Mouse (Mus musculus): ENCODE data around the gene Gm20388.
A peak's percentile ranks its signal among the peaks of the same experiment; 100 is the strongest.

Gm20388 gene

DNA sequence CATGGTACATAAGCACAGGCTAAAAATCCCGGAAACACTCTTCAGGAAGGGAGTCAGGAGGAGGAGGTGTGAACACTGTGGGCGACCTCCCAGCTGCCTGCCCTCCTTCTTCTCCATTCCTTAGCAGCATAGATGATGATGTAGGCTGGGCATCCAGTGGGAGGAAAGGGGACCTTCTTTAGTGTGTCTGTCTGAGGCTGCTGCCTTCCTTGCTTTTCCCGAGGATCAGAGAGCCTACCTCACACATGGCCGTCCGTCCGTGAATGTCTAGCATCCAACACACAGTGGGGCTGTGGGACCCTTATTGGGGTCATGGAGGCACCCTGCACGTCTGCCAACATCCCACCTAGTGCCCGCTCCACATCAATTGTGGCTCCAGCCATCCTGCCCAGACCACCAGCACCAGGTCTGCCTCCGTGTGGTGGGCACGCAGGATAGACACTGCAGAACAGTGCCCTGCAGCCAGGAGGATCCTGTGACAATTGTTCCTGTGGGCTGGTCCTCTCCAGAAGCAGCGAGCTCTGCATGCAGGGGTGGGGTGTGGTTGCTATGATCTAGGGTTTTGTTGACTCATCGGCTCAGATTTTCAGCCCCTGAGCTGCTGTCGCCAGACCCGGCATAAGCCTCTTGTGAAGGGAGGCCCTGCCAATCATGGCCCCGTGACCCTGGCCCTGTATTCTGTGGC is 2174.2 kb downstream of the Gm20388 start:
- DNase-seq = no peak

DNA sequence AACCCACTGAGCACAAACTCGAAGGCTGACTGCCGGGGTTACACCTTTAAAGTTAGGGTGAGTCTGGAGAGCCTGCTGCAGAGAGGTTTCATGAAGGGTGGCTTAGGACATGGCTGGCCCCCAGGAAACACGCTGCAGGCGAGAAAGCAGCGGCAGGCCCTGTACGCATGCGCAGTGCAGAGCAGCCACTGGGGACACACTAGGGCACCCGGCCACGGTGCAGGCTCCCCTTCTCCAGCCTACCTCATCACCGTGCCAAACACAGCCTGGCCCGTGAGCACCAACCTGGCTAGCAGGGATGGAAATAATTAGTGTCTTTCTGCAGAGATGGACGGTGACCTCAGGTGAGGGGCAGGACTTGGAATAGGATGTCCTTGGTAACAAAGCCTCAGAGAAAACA is 2175.4 kb downstream of the Gm20388 start:
- no peak for DNase-seq

DNA sequence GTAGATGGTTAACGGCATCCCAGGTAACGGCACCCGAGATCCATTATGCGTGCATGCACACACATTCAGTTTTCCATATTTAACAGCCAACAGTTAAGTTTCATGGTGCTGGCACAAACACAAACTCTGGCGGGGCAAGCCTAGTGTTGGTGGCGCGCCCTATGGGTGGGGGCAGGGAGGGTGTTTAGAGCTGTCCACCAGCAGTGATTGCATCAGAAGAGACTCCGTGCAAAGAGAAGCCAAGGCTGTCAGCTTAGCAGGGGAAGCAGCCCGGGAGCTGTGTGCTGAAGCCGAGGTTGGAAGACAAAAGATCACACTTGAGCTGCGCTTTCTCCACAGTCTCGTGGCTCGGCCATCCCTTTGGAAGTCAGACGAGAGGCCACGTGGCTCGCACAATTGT is 2178.0 kb downstream of the Gm20388 start:
- DNase-seq = no peak

DNA sequence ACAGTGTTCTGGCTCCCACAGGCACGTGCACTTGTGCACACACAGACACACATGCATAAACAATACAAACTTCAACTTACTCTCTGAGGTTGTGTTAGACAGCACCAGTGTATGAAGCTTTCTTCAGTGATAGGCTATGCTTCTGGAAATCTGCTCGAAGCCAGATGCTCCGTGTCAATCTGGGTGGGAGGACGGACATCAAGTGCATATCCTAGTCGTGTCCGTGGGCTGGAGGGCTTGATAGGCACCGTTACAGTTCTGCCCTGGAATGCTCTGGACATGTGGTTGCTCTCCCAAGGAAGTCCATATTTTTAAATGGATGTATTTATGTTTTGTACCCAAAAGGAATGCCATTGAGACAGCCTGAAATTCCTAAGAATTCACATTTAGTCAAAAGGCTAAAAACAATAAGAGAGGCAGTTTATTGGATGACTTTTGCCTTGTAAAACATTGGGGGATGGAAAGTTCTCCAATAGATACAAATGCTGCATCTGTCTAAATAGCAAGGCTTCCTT is 2178.6 kb downstream of the Gm20388 start:
- no peak for DNase-seq

DNA sequence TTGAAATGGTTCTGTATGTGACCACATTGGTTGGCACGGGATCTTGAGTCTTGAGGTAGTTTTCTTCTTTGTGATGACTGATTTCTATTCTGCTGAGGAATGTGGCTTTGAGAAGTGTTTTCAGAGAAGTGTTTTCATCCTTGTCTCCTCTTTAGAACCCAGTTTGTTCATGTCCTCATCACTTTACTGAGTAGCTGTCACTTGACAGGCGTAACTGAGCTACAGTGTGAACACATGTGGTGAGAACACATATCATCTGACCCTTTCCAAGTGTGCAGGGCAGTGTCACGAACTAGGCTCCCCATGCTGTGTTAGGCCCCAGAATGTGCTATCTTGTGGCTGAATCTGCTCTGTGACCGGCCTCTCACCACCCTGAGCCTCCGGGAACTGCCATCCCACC is 2181.8 kb downstream of the Gm20388 start:
- no peak for DNase-seq

DNA sequence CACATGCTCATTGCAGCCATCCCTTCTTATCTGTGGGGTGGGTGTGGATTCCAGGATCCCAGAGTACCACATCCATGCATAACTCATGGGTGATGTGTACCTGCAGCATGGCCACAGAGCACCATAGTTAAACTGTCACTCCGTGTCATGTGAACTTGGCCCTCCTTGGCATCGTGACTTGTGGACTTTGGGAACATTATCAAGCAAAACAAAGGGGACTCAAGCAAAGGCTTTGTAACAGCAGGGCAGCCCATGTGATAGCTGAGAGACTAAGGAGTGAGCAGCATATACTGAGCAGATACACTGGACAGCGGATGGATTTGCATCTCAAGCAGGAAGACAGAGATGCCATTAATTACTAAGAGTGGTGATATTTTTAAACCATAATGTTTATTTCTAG is 2188.1 kb downstream of the Gm20388 start:
- no peak for DNase-seq

DNA sequence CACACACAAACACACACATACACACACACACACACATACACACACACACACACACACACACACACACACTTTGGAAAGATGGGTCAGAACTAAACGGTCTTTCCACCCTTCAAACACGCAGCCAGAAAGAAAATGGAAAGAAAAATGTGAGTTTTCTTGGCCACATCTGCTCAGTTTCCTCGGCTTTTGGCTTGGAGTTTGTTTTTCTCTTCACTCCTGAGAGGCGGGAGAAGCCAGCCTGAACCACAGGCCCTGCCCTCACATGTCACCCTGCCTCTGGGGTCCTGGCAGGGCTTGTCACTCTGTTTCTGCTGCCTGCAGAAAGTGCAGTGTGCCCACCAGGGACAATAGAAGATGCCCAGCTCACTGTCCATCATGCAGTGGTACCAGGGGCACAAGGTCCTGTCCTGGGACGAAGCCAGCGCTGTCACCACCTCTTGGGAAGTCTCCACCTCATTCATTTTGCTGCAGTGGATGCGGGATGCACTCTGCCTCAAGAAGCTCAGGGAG is 2189.1 kb downstream of the Gm20388 start:
- DNase-seq = no peak

DNA sequence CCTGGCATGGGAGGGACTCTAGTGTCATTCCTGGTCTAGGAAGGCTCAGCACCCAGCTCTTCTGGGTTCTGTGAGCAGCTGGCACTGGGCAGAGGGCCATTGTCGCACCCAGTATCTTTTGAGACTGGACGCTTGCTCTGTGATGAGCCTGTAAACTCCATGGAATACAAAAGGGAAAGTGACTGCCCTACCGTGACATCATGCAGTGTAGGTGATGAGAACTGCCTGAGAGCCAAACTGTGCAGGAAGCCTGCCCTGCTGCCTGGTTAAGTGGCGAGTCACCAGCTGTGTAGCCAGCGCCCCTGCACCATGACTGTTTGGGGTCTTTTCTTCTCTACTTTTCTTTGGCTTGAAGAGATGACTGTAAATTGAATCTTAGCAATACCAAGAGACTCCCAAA is 2191.2 kb downstream of the Gm20388 start:
- DNase-seq = no peak

DNA sequence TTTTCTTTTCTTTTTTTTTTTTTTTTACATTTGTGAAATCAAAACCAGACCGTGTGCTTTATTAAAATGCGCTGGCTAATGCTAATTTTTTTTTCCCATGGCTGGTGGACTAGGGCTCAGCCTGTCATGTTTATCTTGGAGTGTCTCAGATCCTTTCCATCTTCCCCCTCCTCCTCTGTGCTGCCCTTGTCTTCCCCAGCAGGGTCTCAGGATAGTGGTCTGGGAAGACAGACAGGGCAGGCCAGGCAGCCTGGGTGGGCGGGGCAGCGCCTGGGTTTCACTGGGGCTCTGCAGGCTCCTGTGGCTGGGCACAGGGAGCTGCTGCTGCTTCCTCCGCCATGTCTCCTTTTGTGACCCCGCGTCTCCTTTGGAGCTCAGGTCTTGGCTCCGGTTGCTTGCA is 2191.6 kb downstream of the Gm20388 start:
- peak; percentile 63 for DNase-seq

DNA sequence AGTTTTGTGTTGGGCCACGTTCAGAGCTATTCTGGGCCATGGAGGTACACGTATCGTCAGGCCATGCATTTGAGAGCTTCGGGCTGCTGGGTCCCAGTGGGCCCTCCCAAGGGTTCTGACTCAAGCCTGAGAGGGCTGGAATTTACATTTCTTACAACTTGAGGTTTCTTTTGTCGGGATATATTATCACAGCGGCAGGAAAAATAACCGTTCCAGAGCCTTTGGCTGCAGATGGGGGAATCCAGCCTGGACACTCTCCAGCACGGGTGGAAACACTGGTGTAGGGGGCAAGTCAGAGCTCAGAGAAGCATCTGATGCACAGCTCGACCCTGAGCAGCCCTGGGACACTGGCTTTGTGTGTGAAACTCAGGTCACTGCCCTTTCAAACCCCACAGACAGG is 2192.6 kb downstream of the Gm20388 start:
- no peak for DNase-seq

DNA sequence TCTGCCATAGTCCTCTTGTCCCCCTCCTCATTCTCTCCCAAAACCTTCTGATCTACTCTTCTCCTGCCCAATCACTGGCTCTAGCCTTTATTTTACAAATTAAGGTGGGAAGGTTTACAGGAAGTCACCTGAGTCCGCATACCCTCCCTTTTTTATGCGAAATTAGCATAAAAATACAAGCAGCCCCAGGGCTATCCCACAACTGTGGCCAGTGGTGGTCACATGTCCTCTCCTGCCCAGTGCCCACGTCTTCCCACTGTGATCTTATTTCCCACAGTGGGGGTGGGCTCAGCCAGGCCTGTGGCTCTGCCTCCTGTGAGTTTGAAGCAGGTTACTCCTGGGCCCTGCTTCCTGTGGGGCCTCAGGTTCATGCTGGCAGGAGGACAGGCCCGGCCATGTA is 2194.0 kb downstream of the Gm20388 start:
- no peak for DNase-seq

DNA sequence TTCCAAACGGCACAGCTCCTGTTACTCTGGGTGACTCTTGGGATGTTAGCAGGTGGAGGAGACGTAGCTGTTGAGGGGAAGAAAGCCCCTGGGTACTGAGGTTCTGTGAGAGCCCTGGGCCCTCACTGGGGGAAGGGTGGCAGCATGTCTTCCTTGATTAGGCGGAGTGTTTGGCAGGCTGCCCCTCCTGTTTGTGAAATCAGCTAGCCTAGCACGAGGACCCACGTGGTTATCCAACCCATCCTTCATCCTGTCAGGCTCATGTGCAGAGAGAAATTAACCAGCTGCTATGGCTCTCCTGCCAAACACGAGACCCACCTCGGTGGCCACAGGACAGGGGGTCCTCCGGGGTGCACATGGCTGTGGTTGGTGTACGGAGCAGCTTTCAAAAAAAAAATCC is 2195.6 kb downstream of the Gm20388 start:
- peak; percentile 50 for DNase-seq

DNA sequence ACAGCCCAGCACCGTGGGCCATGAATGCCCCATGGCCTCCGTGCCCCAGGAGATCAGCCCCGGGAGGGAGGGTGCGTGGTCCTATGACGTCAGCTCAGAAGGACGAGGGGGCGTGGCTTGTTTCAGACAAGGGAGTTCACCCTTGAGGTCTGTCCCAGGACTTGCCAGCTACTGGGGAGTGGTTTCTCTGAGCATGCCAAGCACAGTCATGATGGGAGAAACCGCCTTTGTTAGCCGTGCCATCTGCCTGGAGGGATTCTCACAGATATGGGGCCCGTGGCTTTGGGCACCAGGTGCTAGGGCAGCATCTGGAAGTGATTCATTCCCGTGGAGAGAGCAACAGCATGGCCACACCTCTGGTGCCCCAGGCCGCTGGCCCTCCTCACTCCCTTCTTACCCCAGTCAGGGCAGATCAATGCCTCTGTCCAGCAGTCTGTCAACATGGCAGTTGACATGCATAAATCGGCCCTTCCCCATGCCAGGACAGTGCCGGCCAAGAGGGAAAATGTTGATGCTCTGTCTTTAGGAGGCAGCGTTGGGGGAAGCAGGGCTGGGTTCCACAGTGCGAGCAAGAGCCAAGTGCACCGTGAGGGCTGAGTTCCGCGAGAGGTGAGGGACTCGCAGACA is 2199.7 kb downstream of the Gm20388 start:
- DNase-seq = no peak

DNA sequence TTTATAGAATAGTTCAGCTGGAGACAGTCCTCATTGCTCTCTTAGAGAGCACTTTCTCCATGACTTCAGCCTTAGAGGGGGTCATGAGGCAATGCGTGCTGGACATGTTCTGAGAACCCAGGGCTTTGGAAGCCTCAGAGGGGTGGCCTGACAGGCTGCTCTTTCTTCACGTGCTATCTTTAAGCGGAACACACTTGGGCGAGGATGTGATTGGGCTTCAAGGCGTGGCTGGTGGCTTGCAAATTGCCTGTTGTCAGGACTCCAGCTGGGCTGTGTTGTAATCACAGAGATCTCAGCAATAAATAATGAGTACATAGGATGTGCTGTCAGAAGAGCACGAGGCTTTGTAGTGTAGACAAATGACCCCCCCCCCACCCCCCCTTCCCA is 2200.2 kb downstream of the Gm20388 start:
- DNase-seq = no peak

DNA sequence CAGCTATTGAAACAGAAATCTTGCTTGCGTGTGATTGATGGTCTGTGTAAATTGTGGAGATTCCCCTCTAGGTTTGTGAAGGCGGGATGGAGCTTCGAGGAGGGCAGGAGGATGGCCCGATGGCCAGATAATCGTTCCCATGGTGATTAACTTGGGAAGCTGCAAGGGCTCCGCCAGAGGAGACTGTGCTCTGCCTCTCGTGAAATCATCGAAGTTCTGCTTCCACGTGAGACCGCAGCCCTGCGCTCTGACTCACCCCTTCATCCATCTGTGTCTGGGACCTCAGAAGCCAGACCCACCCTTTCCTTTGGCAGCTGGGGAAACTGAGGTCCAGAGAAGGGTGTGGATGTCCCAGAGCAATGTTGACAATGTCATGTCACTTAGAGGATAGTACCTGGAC is 2201.1 kb downstream of the Gm20388 start:
- no peak for DNase-seq

DNA sequence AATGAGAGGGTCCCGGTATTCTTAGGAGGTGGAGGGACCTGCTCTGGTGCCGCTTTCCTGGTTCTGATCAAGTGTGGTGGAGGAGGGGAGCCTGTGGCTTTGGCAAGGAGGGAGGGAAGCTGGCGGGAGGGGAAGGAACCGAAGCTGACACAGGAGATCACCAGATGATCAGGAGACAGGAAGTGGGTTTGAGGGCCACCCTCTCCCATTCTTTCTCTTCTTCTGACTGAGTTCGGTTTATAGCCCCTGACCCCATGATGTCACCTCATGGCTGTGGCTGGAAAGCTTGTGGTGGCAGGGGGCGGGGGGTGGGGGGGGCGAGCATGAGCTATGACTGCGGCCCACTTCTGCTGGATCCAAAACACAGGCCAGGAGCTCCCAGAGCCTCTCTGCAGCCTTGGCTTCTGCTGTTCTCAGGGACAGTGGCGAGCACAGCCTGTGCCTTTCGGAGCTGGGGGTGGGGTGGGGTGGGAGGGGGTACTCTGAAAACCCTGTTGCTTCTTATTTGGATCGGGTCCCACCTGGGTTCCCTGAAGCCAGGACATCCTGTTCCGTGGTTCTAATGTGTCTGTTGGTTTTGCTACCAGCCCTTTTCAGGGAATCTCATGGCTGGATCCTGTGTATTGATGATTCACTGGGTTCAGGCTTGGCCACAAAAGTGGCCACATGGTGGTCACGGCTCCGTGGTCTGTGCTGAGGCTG is 2201.8 kb downstream of the Gm20388 start:
- DNase-seq = no peak

DNA sequence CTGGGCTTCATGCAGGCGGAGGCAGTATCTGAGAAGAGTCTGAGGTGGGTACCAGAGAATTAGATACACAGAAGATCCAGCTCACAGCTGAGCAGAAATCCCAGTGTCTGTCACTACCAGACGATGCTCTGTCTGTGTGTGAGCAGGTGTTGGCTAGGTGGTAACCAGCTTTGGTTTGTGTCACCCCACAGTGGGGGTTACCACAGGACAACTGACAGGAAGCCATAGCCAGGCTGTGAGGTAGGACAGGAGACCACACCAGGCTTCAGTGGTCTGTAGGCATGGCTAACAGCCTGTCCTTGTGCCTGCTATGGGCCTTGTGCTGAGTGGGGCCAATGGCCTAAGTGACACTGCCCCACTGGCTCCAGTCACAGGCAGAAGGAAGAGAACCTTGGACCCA is 2204.2 kb downstream of the Gm20388 start:
- no peak for DNase-seq

DNA sequence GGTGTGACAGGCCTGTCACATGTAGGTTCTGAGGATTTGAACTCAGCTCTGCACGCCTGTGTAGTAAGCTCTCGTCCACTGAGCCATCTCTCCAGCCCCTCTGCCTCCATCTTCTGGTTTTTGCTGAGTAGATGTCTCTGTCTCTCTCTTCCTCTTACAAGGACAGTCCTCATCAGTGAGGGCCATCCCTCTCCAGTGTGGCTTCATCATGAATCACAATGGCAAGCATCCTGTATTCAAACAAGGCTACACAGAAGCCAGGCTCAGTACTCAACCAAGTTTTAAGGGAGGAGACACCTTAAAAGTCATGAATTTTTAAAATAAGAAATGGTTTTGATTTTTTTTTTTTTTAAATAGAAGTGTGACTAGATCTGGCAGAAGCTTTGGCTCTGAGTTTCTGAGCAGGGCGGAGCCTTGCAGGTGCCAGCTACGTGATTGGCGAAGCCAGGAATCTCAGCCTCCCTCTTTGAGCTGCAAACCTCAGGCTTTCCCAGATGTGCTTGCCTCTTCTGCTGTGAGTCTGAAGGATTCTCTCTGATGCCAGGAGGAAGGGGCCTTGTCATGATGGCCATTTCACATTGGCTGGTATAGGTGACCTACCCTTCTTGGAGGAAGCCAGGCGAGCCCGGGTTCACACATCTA is 2206.2 kb downstream of the Gm20388 start:
- no peak for DNase-seq

DNA sequence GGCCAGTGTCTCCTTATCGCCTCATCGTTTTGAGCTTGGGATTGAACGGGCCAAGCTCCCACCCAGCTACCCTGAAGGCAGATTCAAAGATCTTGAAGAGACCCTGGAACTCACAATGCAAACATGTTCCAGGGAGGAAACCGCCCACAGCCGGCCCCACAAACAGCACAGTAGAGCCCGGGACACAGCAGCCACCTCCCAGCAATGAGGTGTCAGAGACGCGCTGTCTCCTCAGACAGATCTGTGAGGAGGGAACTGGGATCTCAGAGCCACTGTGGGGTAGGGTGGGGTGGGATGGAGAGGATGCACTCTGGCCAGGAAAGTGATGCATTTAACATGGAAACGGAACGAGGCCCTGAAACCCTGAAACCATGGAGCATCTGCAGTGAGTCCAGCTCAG is 2207.5 kb downstream of the Gm20388 start:
- no peak for DNase-seq

DNA sequence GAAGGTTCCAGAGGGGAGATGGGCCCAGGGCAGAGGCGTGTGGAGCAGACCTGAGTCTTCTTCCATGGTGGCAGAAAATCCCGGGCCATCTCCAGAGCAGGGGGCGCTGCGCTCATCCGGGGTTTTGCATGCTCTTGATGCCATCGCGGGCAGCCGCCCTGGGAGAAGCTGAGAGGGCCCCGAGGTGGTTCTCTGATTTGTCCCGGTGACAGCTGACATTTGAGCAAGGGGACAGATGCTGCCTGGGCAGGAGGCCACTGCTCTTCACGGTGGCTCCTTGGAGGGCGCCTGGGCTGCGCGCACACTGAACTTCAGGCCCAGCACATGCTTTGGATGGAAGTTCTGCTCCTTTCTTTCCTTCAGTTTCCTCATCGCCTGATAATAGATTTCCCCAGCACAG is 2207.9 kb downstream of the Gm20388 start:
- no peak for DNase-seq

DNA sequence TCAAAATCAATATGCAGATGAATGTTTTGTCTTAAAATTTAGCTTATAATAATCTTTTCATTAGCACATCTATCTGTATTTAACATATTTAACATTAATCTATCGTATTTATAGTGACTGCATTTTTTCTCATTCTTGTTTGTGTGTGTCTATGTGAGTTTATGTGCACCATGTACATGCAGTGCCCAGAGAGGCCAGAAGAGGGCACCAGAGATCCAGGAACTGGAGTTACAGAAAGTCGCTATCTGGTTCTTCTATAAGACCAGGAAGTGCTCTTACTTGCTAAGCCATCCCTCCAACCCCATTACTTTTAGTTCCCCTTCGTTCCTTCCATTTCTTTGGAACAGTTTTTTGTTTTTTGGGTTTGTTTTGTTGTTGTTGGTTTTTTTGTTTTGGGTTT is 2213.7 kb downstream of the Gm20388 start:
- DNase-seq = no peak

DNA sequence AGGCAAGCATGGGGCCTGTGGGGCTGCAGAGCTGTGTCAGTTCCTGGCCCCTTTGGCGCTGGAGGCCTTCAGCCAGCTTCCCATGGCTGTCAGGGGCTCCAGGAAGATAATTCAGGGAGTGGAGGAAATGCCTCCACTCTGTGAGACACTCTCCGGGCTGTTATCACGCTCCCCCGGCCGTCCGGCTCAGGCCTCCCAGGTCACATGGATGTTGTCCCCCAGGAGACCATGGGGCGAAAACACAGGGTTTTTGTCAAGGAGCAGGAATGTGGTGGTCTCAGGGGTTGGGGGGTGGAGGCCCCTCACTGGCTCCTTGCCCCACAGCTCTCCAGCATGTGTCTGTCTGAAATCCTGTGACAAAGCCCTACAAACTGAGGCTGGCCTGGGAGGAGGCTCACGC is 2216.0 kb downstream of the Gm20388 start:
- DNase-seq = no peak

DNA sequence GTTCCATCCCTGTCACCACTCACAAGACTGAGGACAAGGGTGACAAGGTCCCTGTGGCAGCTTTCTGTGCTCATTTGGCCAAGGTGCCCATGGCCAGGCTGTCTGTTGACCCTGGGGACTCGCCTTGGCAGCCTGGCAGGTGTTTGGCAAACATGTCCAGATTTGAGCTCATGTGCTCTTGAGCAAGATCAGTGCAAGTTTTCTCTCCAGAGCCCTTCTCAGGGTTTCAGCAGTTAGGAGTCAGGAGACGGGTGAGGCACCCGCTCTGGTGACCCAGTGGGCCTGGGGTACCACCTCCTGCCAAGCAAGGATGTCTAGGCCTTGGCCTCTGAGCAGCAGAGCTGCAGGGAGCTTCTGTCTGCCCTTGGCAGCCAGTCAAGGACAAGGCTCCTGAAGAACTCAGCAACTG is 2223.5 kb downstream of the Gm20388 start:
- DNase-seq = no peak

DNA sequence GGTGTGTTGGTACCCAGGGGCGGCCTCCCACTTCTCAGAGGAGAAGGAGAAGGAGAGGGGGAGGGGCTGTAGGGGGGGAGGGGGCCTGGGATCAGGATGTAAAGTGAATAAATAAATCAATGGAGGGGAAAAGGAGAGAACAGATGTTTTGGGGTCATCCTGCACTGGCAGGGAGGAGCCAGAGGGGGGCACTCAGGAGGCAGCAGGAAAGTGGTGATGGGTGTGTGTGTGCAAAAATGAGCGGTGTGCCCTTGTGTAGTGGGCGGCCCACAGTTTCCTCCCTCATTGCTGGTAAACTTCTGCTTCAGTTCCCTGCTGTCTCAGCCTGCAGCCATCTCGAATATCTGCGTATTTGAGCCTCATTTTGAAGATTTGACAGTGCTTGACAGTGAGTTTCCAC is 2224.9 kb downstream of the Gm20388 start:
- no peak for DNase-seq
